Mouse (Mus musculus): Measurements from ENCODE around the gene H2al1m.

DNA sequence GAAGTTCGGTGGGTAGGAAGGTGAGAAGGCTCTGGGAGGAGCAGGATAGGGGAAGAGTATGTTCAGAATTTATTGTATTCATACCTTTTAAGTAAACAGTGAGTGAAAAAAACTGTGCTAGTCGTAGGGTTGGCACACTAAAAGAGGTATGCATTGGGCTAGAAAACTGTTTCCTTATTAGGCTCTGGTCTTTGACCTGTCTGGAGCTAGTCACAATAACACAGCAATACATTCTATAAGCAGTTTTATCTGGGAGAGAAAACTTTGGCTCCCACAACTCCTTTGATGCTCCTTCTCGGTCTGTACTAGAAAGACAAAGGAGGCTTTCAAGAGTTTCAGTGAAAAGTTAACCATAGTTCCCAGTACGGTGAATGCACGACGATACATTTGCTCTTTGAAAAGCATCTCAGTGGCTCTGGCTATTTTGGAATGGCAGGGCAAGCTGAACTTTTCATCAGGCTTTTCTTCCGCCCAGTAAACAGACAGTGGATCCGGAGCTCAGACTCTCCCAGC is 11.6 kb upstream of the H2al1m start:
- TF ChIP-seq CTCF (IDR thresholded peaks at IDR 0.05; ENCODE audit: insufficient read depth, low read length) (no peak), POLR2A (IDR thresholded peaks at IDR 0.05; ENCODE audit: borderline replicate concordance, extremely low read depth, low read depth, low read length) (no peak)

Data from lung, adult 2 months (tissue).